Mouse (Mus musculus): ENCODE results near the gene 4930519G04Rik.
"Not testable (repeated sequence)": the region's sequence is repeated elsewhere in the genome, so short reads cannot be mapped to it uniquely, and the experiment has no call there.

The 4930519G04Rik gene

DNA sequence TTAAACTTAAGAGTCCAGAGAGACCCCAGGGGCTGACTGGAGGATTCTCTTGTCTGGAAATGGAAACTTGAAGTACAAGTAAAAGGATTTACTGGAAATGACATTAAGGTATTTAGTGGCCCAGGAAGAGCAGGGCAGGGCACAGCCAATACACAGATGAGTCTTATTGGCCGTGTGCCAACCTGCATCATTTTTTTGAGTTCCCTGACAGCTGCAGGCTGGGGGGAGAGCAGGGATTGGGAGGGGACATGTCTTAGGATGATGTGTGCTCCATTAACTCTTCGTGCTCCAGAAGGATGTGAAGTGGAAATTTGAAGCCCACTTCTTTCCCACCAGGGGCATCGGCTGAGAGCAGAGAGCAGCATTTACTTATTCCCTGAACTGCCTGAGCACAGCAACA lies 11.3 kb upstream of the 4930519G04Rik start:
- peak; percentile 19 for DNase-seq (ENCODE audit: low spot score)

DNA sequence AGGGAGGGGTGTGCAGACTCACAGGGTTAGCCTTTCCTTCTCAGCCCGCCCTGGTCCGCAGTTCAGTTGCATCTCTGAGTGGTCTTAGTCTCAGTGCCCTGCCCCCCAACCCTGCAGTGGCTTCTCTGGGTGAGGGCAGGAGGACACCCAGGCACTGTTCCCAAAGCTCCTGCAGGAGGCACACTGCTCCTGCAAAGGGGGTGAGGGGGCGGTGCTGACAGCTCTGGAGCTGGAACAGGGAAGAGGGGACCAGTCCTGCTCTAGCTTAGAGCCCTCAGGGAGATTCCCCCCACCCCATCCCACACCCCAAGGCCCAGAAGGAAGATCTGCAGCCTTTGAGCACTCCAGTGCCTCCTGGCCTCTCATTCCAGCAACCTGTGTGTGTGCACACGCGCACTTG lies 10.8 kb upstream of the 4930519G04Rik start:
- no peak for DNase-seq (ENCODE audit: low spot score)

DNA sequence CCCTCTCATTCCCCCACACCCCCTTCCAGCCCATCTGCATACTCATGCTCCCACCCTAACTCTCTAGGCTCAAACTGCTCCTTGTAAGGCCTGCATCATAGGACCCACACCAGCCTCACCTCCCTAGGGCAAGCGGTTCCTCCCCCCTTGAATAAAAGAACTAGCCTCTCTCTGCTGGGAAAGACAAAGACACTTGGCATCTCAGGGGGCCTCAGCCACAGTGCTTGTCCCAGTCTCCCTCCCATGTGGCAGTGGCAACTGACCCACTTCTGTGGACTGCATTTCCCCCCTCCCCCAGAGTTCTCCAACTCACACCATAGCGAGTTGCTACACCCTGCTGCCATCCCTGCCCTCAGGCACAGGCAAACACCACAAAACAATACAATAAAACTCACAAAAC lies 9.1 kb upstream of the 4930519G04Rik start:
- not testable (repeated sequence) for DNase-seq (ENCODE audit: low spot score)

DNA sequence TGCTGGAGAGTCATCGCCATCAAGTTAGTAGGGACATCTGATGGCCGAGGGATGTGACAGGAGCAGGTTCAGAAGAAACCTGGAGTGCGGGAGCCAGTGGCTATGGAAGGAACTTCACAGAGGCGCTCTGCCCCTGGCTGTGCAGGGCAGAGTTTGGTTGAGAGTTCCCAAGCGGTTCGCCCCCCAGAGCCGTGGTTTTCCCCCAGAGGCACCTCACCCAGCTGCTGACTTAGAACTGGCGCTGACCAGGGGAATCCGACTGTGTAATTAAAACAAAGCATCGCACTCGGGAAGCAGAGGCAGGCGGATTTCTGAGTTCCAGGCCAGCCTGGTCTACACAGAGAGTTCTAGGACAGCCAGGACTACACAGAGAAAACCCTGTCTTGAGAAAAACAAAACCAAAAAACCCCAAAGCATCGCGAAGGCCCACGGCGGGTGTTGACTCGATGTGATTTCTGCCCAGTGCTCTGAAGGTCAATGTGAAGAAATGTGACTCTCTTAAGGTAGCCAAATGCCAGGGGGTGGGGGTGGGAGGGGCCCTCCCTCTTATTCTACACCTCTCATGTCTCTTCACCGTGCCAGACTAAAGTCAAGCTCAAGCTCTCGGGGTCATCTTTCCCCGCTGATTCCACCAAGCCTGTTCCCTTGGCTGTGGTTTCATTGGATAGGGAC lies 1.8 kb upstream of the 4930519G04Rik start:
- no peak for DNase-seq (ENCODE audit: low spot score)

DNA sequence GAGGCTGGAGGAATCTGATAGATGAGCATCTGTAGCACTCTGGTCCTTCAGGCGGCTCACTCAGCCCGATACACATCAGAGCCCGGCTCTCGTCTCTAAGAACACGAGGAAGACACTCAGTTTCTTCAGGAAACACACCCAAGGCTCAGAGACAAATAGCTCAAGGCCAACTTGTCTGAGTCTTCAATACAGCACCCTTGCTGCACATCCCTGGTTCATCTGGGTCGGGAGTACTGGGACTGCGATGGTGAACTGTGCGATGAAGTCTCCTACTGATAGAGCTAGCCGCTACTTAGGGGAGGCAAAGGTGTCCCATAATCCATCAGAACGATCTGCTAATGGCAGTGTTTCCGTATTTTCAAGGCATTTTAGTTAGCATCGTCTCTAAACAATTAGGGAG lies 5.1 kb downstream of the 4930519G04Rik start, which contains the start of gene Gm9936:
Gene Gm9936, minus strand, starts transcription at position 101 of the 400 bp plus-strand sequence.
- no peak for DNase-seq (ENCODE audit: low spot score)

DNA sequence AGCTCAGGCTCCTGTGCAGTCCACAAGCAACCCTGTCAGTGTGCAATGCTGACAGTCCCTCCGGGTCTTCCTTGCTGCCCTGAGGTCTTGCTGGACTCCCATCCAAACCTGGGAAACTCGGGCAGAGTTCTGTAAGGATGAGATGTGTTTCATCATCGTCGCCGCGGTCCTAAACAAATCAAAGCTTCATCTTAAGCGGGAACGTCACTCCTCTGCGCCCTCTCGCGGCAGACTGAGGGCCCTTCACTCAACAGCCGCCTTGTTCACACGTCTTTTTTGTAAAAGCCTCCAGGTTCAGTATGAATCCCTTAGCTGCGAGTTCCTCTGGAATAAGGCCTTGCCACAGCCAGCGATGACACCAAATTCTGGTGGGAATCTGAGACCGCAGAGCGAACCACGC lies 5.8 kb downstream of the 4930519G04Rik start:
- DNase-seq (ENCODE audit: low spot score): peak; percentile 94

DNA sequence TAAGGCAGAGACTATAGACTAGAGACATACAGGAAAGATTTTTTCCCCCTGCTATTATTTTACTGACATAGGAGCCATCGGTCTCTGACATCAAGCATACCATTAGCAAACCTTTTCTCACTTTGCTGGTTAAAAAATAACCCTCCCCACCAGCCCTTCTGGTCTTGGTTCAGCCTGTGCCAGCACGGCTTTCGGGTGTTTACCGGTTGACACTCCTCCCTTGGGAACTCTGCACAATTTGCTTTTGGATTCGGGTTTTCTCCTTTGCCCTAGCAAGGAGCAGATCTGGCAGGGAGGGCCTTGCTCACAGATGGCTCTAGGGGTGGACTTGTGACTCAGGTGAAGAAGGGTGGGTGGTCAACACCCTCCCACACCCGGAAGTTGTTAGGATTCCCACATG lies 8.3 kb downstream of the 4930519G04Rik start:
- no peak for DNase-seq (ENCODE audit: low spot score)

DNA sequence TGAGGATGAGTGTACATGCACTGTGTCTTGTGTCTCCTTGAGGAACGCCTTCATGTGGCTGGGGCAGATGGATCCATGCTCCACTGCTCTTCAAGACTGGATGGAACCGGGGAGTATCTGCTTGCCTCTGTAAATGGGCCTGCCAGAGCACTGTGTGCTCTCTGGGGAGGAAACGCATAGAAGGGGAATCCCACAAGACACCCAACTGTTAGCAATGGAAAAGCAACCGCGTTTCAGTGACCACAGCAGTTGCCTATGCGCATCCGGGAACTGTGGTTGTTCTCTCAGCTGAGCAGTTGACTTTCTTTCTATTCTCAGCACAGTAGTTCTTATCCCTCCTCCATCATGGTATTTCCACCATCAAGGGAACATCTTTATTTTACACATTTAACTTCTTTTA lies 11.3 kb downstream of the 4930519G04Rik start:
- no peak for DNase-seq (ENCODE audit: low spot score)

DNA sequence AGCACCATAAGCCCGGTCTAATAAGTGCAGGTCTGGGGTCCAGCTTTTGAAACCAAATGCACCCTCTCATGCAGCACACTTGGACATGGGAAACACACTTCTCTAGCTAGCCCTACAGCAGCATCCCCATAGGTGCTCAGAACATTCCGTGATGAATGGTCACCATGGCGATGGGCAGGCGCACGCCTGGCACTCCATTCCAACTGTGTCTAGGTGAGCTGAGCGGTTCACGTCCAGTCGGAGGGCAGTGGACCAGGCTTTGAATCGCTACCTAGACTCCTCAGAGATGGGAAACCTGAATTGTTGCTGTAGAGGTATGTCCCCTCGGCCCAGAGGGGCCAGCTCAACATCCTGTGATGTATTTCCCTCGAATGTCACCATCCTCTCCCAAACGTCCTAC lies 11.8 kb downstream of the 4930519G04Rik start:
- DNase-seq (ENCODE audit: low spot score): no peak

DNA sequence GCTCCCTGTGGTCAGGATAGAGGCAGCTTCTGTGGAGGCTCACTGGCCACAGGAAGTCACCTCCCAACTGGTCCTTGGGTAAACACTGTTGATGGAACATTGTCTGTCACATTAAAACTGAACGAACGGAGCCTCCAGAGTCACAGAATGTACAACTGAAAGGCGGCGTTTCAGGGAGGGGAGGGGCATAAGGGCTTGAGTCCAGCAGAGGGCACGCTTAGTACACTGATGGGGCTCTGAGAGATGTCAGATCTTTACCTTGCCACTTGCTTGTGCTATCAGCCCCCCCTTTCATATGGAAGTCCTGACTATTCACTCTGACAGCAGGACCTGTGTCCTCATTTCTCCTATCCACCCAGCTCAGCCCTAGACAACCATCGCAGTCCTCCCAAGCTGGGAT lies 22.4 kb downstream of the 4930519G04Rik start:
- peak; percentile 30 for DNase-seq (ENCODE audit: low spot score)

DNA sequence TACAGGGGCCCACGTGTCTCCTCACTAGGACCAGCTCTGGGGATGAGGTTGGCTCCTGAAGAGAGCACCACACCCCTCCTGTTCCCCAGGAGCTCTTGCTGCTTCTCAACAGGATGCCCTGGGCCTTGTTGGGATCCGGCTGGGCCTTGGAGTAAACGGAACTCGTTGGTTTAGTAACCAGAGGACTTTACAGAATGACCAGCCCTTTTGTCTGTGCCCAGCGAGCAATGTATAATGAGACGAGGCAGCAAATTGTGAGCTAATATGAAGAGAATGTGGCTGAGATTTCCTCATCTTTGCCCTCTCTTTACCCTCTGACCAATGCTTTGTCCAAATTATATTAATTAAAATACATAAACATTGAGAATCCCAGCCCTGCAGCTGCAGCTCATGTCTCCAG lies 22.9 kb downstream of the 4930519G04Rik start:
- no peak for DNase-seq (ENCODE audit: low spot score)

DNA sequence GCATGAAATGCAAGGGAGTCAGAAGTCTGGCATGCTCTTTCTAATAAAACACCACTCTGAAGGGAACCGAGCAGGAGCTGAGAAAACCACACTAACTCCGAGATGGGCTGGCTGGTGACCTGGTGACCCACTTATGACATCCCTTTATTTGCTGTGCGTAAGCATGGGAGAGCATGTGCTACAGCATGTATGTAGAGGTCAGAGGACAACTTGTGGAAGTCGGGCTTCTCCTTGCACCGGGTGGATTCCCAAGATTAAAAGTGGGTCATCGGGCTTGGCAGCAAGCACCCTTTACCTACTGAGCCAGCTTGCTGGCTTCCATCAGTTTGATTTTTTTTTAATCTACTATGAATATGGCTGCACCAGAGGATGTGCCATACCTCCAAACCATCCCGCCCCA lies 24.0 kb downstream of the 4930519G04Rik start:
- DNase-seq (ENCODE audit: low spot score): no peak

DNA sequence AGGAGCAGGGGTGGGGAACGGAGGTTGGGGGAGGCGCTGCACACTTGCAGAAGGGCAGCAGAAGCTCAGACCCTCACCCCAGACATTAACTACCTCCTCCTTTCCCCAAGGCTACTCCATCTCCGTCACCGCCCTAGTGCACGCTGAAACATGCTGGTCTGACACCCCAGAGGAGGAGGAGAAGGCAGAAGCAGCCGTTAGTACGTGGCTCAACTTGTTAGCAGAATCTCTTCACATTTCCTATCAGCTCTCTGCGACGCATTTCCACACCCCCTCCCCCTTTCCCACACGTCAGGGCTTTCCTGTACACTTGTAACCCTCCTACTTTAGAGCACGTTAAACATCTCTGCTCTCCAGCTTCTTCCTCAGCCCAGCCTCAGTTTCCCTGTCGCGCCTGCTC lies 25.9 kb downstream of the 4930519G04Rik start:
- no peak for DNase-seq (ENCODE audit: low spot score)

DNA sequence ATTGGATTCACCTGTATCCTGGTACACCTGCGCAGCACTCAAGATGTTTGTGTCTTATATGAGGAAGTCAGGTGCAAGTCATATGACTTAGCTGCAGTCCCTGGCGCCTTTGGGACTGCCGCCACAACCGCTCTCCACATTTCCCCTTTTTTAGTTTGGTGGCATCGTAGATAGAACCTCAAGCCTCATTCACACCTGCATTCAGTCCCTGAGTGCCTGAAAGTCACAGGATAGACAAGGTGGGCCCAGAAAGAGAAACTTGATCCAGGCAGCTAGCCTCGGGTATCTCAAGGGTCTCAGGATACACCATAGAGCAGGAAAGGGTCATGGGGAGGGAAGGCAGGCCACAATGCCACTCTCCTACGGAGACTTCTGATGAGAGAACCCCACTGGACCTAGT lies 28.9 kb downstream of the 4930519G04Rik start:
- not testable (repeated sequence) for DNase-seq (ENCODE audit: low spot score)

DNA sequence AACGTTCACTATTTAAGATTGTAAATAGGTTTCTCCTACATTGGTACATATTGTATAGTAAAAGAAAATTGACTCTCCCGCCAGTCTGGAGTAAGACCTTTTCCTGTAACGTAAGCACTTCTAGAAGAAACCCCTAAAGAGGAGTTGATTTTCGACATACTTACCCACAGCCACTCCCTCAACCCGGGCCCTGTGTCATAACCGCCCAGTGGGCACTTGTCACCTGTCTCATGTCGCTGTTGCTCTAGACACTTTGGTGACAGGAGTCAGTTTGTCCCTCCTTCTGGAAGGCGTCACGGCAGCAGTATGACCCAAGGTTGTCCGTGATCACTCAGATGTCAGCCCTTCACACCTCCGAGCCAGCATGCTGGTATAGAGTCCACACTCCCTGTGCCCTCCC lies 29.6 kb downstream of the 4930519G04Rik start:
- DNase-seq (ENCODE audit: low spot score): no peak

DNA sequence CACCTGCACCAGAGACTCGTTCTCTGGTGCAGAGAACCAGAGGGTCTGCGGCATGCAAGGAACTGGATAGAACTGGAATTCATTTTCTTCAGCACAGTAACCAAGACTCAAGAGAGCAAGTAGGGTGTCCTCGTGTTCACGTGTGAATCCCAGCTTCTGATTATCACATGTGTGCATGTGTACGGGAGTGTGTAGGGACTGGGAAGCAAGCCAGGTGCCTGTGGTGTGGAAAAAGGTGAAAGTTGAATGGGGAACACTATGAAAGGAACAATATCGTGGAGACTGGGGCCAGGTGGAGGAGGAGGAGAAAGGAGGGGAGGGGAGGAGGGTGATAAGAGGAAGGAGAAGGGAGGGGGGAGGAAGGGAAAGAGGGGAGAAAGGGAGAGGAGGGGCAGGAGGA lies 33.3 kb downstream of the 4930519G04Rik start:
- DNase-seq (ENCODE audit: low spot score): no peak

DNA sequence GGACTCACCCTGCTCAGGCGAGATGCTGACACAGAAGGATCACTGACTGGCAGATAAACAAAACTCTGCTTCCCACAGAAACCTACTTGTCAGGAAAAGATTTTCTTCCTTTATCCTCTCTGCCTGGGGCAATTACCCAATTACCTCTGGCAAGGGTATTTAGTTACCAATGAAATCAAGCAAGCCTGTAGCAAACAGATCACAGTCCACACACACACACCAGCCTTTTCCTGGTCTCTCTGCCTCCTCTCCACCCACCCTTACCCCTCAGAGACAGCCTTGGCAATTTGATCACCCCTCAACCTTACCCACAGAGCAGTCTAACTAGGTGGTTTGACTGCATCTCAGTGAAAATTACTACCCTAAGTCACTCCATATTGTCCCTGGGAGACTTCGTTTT lies 35.5 kb downstream of the 4930519G04Rik start:
- no peak for DNase-seq (ENCODE audit: low spot score)

DNA sequence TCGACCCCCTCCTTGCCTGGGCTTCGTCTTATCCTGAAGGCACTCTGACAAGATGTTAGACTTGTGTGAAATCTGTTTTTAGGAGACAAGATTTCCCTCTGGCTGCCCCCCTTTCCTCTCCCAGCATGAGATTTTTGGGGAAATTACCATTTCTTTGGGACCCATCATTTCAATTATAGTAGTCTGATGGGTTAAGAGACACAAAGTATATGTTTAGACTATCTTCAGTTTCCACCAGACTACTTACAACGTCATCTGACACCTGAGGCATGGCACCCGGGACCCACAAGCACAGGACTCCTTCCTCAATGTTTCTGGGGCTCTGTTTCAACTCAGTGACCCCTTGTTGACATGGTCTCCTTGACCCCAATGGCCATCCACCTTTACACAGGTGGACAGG lies 42.1 kb downstream of the 4930519G04Rik start:
- DNase-seq (ENCODE audit: low spot score): no peak

DNA sequence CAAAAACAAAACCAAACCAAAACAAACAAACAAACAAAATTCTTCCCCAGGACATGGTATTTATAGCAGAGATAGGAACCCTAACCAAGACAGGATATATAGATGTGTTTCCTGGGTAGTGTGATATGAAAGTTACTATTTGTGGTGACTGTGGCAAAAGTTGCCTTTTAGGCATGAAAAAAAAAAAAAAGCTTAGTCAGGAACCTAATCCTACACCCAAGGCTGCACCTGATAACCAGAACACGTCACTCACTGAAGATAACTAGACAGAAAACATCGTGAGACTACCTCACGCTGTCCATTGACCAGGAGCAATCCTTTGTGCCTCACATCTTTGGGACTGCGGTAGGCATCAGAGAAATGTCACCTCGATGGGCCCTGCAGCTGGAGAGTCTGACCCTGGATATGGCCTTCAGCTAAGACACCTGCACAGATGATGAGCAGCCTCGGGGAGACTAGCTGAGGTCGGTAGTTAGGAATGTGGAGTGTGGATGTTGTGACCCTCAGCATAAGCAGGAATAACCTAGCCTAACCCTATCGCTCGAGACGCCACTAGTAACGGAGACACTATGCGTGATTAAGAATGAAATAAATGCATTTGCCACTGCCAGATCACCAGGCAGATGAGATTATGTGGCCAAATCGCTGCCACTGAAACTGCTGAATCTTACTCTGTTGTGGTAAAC lies 43.4 kb downstream of the 4930519G04Rik start, which contains the start of gene Oasl2:
Gene Oasl2, plus strand, starts transcription at position 249 of the 686 bp plus-strand sequence.
- no peak for DNase-seq (ENCODE audit: low spot score)

DNA sequence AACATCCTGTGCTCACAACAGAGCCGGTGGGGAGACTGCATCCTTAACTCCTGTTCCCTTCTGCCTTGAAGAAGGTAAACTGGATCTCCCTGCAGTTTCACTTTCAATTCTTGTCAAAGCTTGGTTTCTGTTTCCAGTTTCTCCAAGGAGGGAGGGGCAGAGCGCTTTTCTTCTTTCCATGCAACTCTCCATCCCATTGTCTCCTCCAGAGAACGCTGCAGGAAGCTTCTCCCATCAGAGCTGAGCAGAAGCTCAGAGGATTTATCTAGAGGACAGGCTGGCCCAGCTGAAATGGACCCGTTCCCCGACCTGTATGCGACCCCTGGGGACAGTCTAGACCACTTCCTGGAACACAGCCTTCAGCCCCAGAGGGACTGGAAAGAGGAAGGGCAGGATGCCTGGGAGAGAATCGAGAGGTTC lies 43.9 kb downstream of the 4930519G04Rik start:
- no peak for DNase-seq (ENCODE audit: low spot score)

DNA sequence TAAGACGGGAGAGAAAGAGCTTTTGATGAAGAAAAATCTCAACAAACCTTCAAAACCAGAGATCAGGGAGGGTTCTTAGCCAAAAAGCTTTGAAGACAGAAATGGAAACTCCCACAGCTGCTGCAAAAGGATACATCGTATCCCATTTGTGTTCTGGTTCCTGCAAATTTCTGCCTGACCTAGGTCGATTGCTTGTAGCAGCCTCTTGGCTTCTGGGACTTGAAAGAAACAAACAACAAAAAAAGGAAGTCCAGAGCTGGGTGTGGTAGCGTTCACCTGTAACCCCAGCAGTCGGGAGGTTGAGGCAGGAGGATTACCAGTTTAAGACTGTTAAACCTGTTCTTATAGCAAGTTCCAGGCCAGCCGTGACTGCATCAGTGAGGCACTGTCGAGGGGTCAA lies 45.4 kb downstream of the 4930519G04Rik start:
- no peak for DNase-seq (ENCODE audit: low spot score)

DNA sequence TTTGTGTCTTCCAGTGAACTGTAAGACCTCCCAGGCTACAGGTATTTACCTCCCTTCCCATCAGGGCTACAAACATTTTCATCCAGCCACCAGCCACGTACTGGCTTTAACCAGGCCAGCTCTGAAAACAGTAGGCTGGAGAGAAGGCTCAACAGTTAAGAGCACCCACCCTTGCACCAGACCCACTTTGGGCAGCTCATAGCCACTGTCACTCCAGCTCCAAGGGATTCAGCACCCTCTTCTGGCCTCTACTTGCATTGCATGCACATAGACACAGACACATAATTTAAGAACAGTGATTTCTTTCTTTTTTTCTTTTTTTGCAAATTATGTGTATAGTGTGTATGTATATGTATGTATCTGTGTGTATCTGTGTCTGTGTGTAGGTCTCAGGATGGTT lies 48.9 kb downstream of the 4930519G04Rik start:
- peak; percentile 73 for DNase-seq (ENCODE audit: low spot score)

DNA sequence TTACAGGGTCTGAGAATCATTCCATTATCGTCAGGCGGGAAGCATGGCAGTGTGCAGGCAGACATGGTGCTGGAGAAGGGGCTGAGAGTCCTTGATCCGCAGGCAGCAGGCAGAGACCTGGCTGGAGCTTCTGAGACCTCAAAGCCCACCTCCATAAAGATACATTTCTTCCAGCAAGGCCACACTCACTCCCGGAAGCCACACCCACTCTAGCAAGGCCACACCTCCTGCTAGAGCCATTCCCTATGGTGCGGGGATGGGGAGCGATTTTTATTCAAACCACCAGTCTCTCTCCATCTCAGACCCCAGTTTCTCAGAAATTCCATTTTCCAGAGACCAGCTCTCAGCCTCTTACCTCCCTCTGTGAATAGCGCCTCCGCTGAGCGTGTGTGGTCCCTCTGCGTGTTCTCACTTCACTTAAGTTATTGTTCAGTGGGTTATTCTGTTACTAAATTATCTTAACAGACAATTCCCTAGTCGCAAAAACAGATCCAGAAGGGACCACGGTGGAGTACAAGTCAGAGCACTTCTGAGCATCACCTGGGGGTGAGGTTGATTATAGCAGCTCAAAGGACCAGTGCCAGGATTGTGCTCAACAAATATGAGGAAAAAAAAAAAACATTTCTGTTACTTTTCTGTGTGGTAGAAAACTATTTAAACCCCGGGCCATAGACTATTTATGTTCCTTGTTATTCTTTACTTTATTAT lies 55.3 kb downstream of the 4930519G04Rik start:
- DNase-seq (ENCODE audit: low spot score): peak; percentile 30
